Mouse (Mus musculus) MEL (cell line): ENCODE measurements around the gene Rfx4. TPM values are rescaled to one million over a fixed set of nuclear protein-coding genes. Genes with fewer than 3 reads are reported as not detected.

Experiments
- DNase-seq: peaks from one replicate; pipeline ENCODE4 v3.0.0; 2011; ENCODE audit warnings: low read depth, low spot score
- H3K27ac ChIP-seq: 2 replicates; pipeline ENCODE4 v1.5.1; 2012; ENCODE audit warnings: low read depth, mild to moderate bottlenecking, control low read depth, low read length, moderate library complexity; ENCODE audit not compliant: control insufficient read depth
- H3K27me3 ChIP-seq, 2 experiments: fragments of 150-350 bp in 1 of 2; sonication (generic) in 1 of 2; 2 replicates each; pipeline ENCODE4 v1.6.1; 2012; ENCODE audit warnings: low read length in 2 of 2, mild to moderate bottlenecking in 2 of 2, improper control_type of control experiment in 1 of 2, moderate library complexity in 1 of 2; ENCODE audit not compliant: insufficient read depth in 2 of 2, control insufficient read depth in 1 of 2
- H3K36me3 ChIP-seq, 2 experiments: 2 replicates each; pipeline ENCODE4 v1.6.1; 2012 to 2014; ENCODE audit warnings: low read length in 2 of 2, improper control_type of control experiment in 1 of 2, inconsistent platforms in 1 of 2, mild to moderate bottlenecking in 1 of 2; ENCODE audit not compliant: insufficient read depth in 2 of 2, control insufficient read depth in 1 of 2
- H3K4me1 ChIP-seq, 2 experiments: fragments of 150-350 bp in 1 of 2; sonication (generic) in 1 of 2; 2 replicates each; pipeline ENCODE4 v1.6.1; 2012; ENCODE audit warnings: low read length in 2 of 2, improper control_type of control experiment in 1 of 2, mild to moderate bottlenecking in 1 of 2; ENCODE audit not compliant: insufficient read depth in 2 of 2, control insufficient read depth in 1 of 2
- H3K4me3 ChIP-seq, 2 experiments: fragments of 150-350 bp in 1 of 2; sonication (generic) in 1 of 2; 2 replicates each; pipeline ENCODE4 v1.5.1; 2012; ENCODE audit warnings: low read depth in 2 of 2, low read length in 2 of 2, mild to moderate bottlenecking in 2 of 2, moderate library complexity in 2 of 2, control low read depth in 1 of 2, improper control_type of control experiment in 1 of 2; ENCODE audit not compliant: control insufficient read depth in 1 of 2, insufficient read depth in 1 of 2
- H3K79me2 ChIP-seq: 2 replicates; pipeline ENCODE4 v1.6.1; 2012; ENCODE audit warnings: mild to moderate bottlenecking, low read length, moderate library complexity; ENCODE audit not compliant: control insufficient read depth, poor library complexity, insufficient read depth
- H3K9ac ChIP-seq: 2 replicates; pipeline ENCODE4 v1.6.1; 2012; ENCODE audit warnings: low read depth, mild to moderate bottlenecking, control low read depth, low read length, moderate library complexity; ENCODE audit not compliant: control insufficient read depth, poor library complexity, severe bottlenecking
- H3K9me3 ChIP-seq: fragments of 150-350 bp; sonication (generic); replicated peaks from 2 replicates; pipeline ENCODE4 v1.6.1; 2012; ENCODE audit warnings: mild to moderate bottlenecking, low read length, improper control_type of control experiment, moderate library complexity; ENCODE audit not compliant: insufficient read depth
- CHD1 ChIP-seq: IDR thresholded peaks from 2 replicates; pipeline ENCODE4 v1.6.1; 2012; ENCODE audit warnings: low read depth, mild to moderate bottlenecking, inconsistent platforms, low read length, improper control_type of control experiment
- CHD2 ChIP-seq: IDR thresholded peaks from 2 replicates; pipeline ENCODE4 v1.6.1; 2011; ENCODE audit warnings: low read length, improper control_type of control experiment
- CTCF ChIP-seq, 3 experiments: IDR thresholded peaks in 2 of 3; conservative IDR thresholded peaks in 1 of 3; 2 replicates each; pipeline ENCODE4 v1.5.1; 2011 to 2012; ENCODE audit warnings: low read length in 3 of 3, low read depth in 2 of 3, mild to moderate bottlenecking in 2 of 3, improper control_type of control experiment in 1 of 3, inconsistent platforms in 1 of 3, mixed read lengths in 1 of 3, moderate library complexity in 1 of 3; ENCODE audit not compliant: control insufficient read depth in 1 of 3, insufficient read depth in 1 of 3, poor library complexity in 1 of 3, severe bottlenecking in 1 of 3
- E2F4 ChIP-seq: IDR thresholded peaks from 2 replicates; pipeline ENCODE4 v1.6.1; 2011; ENCODE audit warnings: low read depth, low read length, improper control_type of control experiment, borderline replicate concordance
- ETS1 ChIP-seq: IDR thresholded peaks from 2 replicates; pipeline ENCODE4 v1.6.1; 2012; ENCODE audit warnings: low read depth, mild to moderate bottlenecking, inconsistent platforms, low read length, improper control_type of control experiment, moderate library complexity
- GATA1 ChIP-seq: IDR thresholded peaks from 2 replicates; pipeline ENCODE4 v1.6.1; 2011; ENCODE audit warnings: low read depth, low read length, improper control_type of control experiment
- HCFC1 ChIP-seq: IDR thresholded peaks from 2 replicates; pipeline ENCODE4 v1.6.1; 2012; ENCODE audit warnings: low read depth, mild to moderate bottlenecking, inconsistent platforms, low read length, improper control_type of control experiment, moderate library complexity
- JUND ChIP-seq: IDR thresholded peaks from 2 replicates; pipeline ENCODE4 v1.6.1; 2011; ENCODE audit warnings: low read depth, mild to moderate bottlenecking, improper control_type of control experiment, low read length
- MAZ ChIP-seq: IDR thresholded peaks from 2 replicates; pipeline ENCODE4 v1.6.1; 2012; ENCODE audit warnings: low read depth, mild to moderate bottlenecking, inconsistent platforms, low read length, improper control_type of control experiment
- MYB ChIP-seq: IDR thresholded peaks from 2 replicates; pipeline ENCODE4 v1.6.1; 2011; ENCODE audit warnings: mild to moderate bottlenecking, low read depth, low read length, improper control_type of control experiment
- POLR2A ChIP-seq, 2 experiments: IDR thresholded peaks; 2 replicates each; pipeline ENCODE4 v1.6.1; 2011 to 2012; ENCODE audit warnings: low read length in 2 of 2, mild to moderate bottlenecking in 2 of 2, control low read depth in 1 of 2, improper control_type of control experiment in 1 of 2, low read depth in 1 of 2, moderate library complexity in 1 of 2; ENCODE audit not compliant: control insufficient read depth in 1 of 2, insufficient read depth in 1 of 2, poor library complexity in 1 of 2
- POLR2AphosphoS2 ChIP-seq: IDR thresholded peaks from 2 replicates; pipeline ENCODE4 v1.6.1; 2011; ENCODE audit warnings: low read length, improper control_type of control experiment
- POLR2AphosphoS5 ChIP-seq: IDR thresholded peaks from 2 replicates; pipeline ENCODE4 v1.6.1; 2012; ENCODE audit warnings: low read depth, borderline replicate concordance, mild to moderate bottlenecking, inconsistent platforms, low read length, moderate library complexity, mixed read lengths
- RAD21 ChIP-seq: IDR thresholded peaks from 2 replicates; pipeline ENCODE4 v1.6.1; 2011; ENCODE audit warnings: mild to moderate bottlenecking, low read depth, low read length, improper control_type of control experiment
- RCOR1 ChIP-seq: IDR thresholded peaks from 2 replicates; pipeline ENCODE4 v1.6.1; 2012; ENCODE audit warnings: low read depth, mild to moderate bottlenecking, inconsistent platforms, low read length, improper control_type of control experiment
- SIN3A ChIP-seq: IDR thresholded peaks from 2 replicates; pipeline ENCODE4 v1.6.1; 2012; ENCODE audit warnings: low read length, improper control_type of control experiment, inconsistent platforms
- TAL1 ChIP-seq: IDR thresholded peaks from 2 replicates; pipeline ENCODE4 v1.6.1; 2012; ENCODE audit warnings: mild to moderate bottlenecking, inconsistent platforms, low read length, moderate library complexity, mixed read lengths
- TCF12 ChIP-seq: IDR thresholded peaks from 2 replicates; pipeline ENCODE4 v1.6.1; 2014; ENCODE audit warnings: low read depth, mild to moderate bottlenecking, inconsistent platforms, low read length, improper control_type of control experiment, moderate library complexity
- UBTF ChIP-seq: IDR thresholded peaks from 2 replicates; pipeline ENCODE4 v1.6.1; 2012; ENCODE audit warnings: low read depth, mild to moderate bottlenecking, inconsistent platforms, low read length, improper control_type of control experiment, moderate library complexity, borderline replicate concordance; ENCODE audit not compliant: insufficient read depth
- ZKSCAN1 ChIP-seq: IDR thresholded peaks from 2 replicates; pipeline ENCODE4 v1.6.1; 2012; ENCODE audit warnings: low read depth, mild to moderate bottlenecking, inconsistent platforms, low read length, improper control_type of control experiment, moderate library complexity
- ZMIZ1 ChIP-seq: IDR thresholded peaks from 2 replicates; pipeline ENCODE4 v1.6.1; 2012; ENCODE audit warnings: low read depth, mild to moderate bottlenecking, inconsistent platforms, low read length, improper control_type of control experiment, moderate library complexity
- polyA plus RNA-seq, 2 experiments: library from polyadenylated mRNA; stranded (reverse) in 1 of 2; unstranded in 1 of 2; fragments of >175 nt in 1 of 2; fragments of >200 nt in 1 of 2; gene quantifications; 2 replicates each; pipeline versions ENCODE4 v1.2.1 to v1.2.4; 2012; ENCODE audit warnings: low replicate concordance in 2 of 2, low read depth in 1 of 2; ENCODE audit not compliant: insufficient read length in 2 of 2, insufficient read depth in 1 of 2, missing spikeins in 1 of 2
- total RNA-seq: library from RNA; depleted of rRNA; stranded (reverse); fragments of 300-350 nt; gene quantifications from 2 replicates; pipeline ENCODE4 v1.2.3, GENCODE M21; 2012

The Rfx4 gene
- total and polyA plus RNA-seq, 3 experiments, result not detected

GRCm38 (mm10) chr10:84760118-84761111 lies 4.6 kb downstream of the Rfx4 start:
- Histone ChIP-seq H3K79me2 (no peaks in the 10 kb centered on the region), H3K4me1 (no peaks in the 10 kb centered on the region), H3K36me3 (no peaks in the 10 kb centered on the region), H3K27me3 (peaks cover 0 to 3% of the 10 kb centered on the region in 2 experiments; a peak in 1 of 4 replicates)
- TF ChIP-seq JUND (no peak), TCF12 (no peak), GATA1 (no peak), SIN3A (no peak), CHD2 (no peak), MAZ (no peak), POLR2AphosphoS2 (no peak), UBTF (no peak), POLR2A (IDR thresholded peaks at IDR 0.05; ENCODE audit: control insufficient read depth in 1 of 2, insufficient read depth in 1 of 2, low read depth in 1 of 2, low read length in 2 of 2, poor library complexity in 1 of 2) (no peak), RAD21 (no peak), POLR2AphosphoS5 (no peak), ZMIZ1 (no peak), CTCF (IDR thresholded peaks at IDR 0.05 in 2 of 3, conservative IDR thresholded peaks at IDR 0.05 in 1 of 3; ENCODE audit: control insufficient read depth in 1 of 3, insufficient read depth in 1 of 3, low read depth in 2 of 3, low read length in 3 of 3, poor library complexity in 1 of 3, severe bottlenecking in 1 of 3) (no peak), HCFC1 (no peak), E2F4 (no peak), ZKSCAN1 (no peak), TAL1 (no peak), CHD1 (no peak), MYB (no peak)
- TF ChIP-seq, all 39 proteins: peak for 0
- Histone ChIP-seq H3K9me3 (no peaks in the 10 kb centered on the region), H3K4me3 (no peak overlapping the region), H3K9ac (no peak overlapping the region), H3K27ac (no peak overlapping the region)
- DNase-seq, result no peak

GRCm38 (mm10) chr10:84768766-84769165 lies 12.9 kb downstream of the Rfx4 start:
- Histone ChIP-seq H3K4me3 (no peak overlapping the region), H3K4me1 (no peaks in the 10 kb centered on the region), H3K79me2 (no peaks in the 10 kb centered on the region), H3K27me3 (peaks cover 0 to 3% of the 10 kb centered on the region in 2 experiments; a peak in 1 of 4 replicates), H3K9ac (no peak overlapping the region), H3K36me3 (no peaks in the 10 kb centered on the region), H3K9me3 (no peaks in the 10 kb centered on the region), H3K27ac (no peak overlapping the region)
- no peak for DNase-seq
- no peak for TF ChIP-seq CHD1
- TF ChIP-seq MAZ, result no peak
- no peak for TF ChIP-seq RCOR1
- TF ChIP-seq ETS1, result no peak
